Mouse (Mus musculus): ENCODE measurements at regions not wholly inside any gene's neighbourhood (a gene's known extent, or its start where the extent isn't known, plus 50 kb on each side); places are given as distances from the start of the nearest gene placed in this dataset.

DNA sequence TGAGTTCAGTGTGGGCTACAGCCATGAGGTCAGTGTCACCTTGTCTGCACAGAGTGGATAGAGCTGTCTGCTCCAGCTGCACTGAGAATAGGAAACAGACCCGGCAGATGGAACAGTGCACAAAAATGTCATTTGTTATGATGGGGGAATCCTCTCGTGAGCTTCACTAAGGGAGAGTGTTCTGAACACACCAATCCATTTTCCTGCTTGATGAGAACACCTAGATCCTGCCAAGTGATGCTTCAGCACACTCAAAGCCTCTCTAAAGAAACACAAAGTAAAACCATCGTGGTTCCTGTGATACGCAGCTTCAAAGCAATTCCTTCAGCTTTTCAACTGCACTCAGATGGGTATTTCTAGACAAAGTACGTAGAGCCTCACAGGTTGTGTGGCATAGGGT, 69.0 kb upstream of the Pdzrn3 start:
- Histone ChIP-seq H3K4me1 (ENCODE audit: control insufficient read depth, insufficient read depth, low read length) (no peaks in the 10 kb centered on the region), H3K9me3 (ENCODE audit: control insufficient read depth, low read length) (no peaks in the 10 kb centered on the region), H3K9ac (ENCODE audit: low read length) (no peak overlapping the region), H3K27me3 (ENCODE audit: control insufficient read depth, insufficient read depth, low read length) (no peaks in the 10 kb centered on the region), H3K27ac (ENCODE audit: low read depth, low read length) (no peak overlapping the region), H3K4me2 (no peak overlapping the region), H3K36me3 (ENCODE audit: control insufficient read depth, insufficient read depth, low read length) (no peaks in the 10 kb centered on the region), H3K4me3 (ENCODE audit: low read depth, low read length) (no peak overlapping the region)
- 91% methylated on average over 5 of the region's 5 CpGs for WGBS
- ATAC-seq (ENCODE audit: low FRiP score) (no peak), DNase-seq (ENCODE audit: low spot score, missing footprints) (no peak)

DNA sequence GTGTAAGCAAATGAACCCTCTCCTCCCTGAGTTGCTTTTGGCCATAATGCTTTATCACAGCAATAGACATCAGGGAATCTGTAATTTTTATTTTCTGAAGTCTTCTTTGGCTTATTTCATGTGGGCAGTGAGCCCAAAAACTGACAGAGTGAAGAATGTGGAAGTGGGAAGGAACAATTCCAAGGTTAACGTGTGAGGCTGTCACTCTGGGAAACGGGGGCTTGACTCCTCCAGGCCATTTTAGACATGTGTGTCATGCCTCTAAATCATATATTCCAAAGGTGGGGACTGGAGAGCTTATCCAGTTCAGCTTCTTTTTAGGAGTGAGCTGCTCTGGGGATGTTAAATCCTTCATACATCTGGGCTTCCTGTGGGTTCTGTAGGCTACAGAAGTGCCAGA, 68.6 kb upstream of the Pdzrn3 start:
- WGBS, result 84% methylated on average over 2 of the region's 2 CpGs
- no peaks in the 10 kb centered on the region for H3K36me3 ChIP-seq (ENCODE audit: control insufficient read depth, insufficient read depth, low read length)

DNA sequence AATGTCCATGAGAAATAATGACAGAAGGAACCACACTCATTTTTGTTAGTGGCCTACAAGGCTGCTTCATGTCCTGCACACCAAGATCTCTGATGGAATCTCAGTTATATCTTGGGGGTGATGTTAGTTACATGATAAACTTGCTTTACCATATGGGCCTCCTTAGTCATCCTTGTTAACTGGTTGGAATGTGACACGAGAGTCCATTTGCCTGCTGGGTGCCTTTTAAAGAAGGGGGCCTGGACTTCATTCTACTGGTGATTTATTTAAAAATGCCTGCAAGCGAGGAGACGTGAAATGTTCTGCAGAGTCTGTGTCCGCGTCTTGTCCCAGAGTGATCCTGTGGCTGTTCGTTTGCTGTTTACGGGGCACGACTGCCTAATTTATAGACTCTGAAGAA, 55.1 kb upstream of the Pdzrn3 start:
- 85% methylated on average over 8 of the region's 8 CpGs for WGBS
- ATAC-seq (ENCODE audit: low FRiP score) (no peak), DNase-seq (ENCODE audit: low spot score, missing footprints) (no peak)
- Histone ChIP-seq H3K9me3 (ENCODE audit: control insufficient read depth, low read length) (no peaks in the 10 kb centered on the region), H3K27ac (ENCODE audit: low read depth, low read length) (no peak overlapping the region), H3K4me3 (ENCODE audit: low read depth, low read length) (no peak overlapping the region), H3K27me3 (ENCODE audit: control insufficient read depth, insufficient read depth, low read length) (no peaks in the 10 kb centered on the region), H3K9ac (ENCODE audit: low read length) (no peak overlapping the region), H3K4me1 (ENCODE audit: control insufficient read depth, insufficient read depth, low read length) (no peaks in the 10 kb centered on the region), H3K36me3 (ENCODE audit: control insufficient read depth, insufficient read depth, low read length) (no peaks in the 10 kb centered on the region), H3K4me2 (no peak overlapping the region)

More for the DNA sequence above, 68.6 kb upstream of the Pdzrn3 start:
- Histone ChIP-seq H3K4me3 (ENCODE audit: low read depth, low read length) (no peak overlapping the region), H3K27me3 (ENCODE audit: control insufficient read depth, insufficient read depth, low read length) (no peaks in the 10 kb centered on the region), H3K4me1 (ENCODE audit: control insufficient read depth, insufficient read depth, low read length) (no peaks in the 10 kb centered on the region), H3K4me2 (no peak overlapping the region), H3K9ac (ENCODE audit: low read length) (no peak overlapping the region), H3K27ac (ENCODE audit: low read depth, low read length) (no peak overlapping the region), H3K9me3 (ENCODE audit: control insufficient read depth, low read length) (no peaks in the 10 kb centered on the region)
- DNase-seq (ENCODE audit: low spot score, missing footprints) (no peak), ATAC-seq (ENCODE audit: low FRiP score) (no peak)

DNA sequence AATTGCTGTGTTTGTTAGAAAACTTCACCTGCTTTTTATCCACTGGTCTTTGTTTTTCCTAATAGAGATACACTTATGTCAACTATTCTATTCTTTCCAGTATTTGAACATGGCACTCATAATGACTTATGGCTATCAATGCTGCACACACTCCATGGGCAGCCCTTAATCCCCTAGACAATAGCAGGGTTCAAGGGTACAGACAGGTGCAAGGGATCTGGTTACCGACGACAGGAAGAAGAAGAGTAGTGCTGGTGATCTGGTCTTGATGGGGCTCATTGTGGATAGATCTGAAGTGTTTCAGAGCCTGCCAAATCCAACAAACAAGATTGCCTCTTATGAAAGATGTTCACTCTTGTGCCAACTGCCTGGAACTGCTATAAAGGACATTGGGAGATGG, 51.9 kb upstream of the Pdzrn3 start:
- Histone ChIP-seq H3K4me1 (ENCODE audit: control insufficient read depth, insufficient read depth, low read length) (no peaks in the 10 kb centered on the region), H3K9ac (ENCODE audit: low read length) (no peak overlapping the region), H3K9me3 (ENCODE audit: control insufficient read depth, low read length) (no peaks in the 10 kb centered on the region), H3K36me3 (ENCODE audit: control insufficient read depth, insufficient read depth, low read length) (no peaks in the 10 kb centered on the region), H3K27ac (ENCODE audit: low read depth, low read length) (no peak overlapping the region), H3K27me3 (ENCODE audit: control insufficient read depth, insufficient read depth, low read length) (no peaks in the 10 kb centered on the region), H3K4me3 (ENCODE audit: low read depth, low read length) (no peak overlapping the region), H3K4me2 (no peak overlapping the region)
- no peak for DNase-seq (ENCODE audit: low spot score, missing footprints)
- ATAC-seq (ENCODE audit: low FRiP score), result no peak
- WGBS, result 57% methylated on average over 2 of the region's 2 CpGs

Data from midbrain, embryonic 11.5 days (tissue).